Mouse (Mus musculus): ENCODE data around the gene Vmn1r209. TPM values are rescaled to one million over a fixed set of nuclear protein-coding genes. Genes with fewer than 3 reads are reported as not detected.

The Vmn1r209 gene
- polyA plus RNA-seq, 1 experiment from 2014 or later = not detected

Other genes starting within 250 kb of the Vmn1r209 start
- not detected in 2 replicates for gene Vmn1r205, start 216.7 kb downstream of the Vmn1r209 start, polyA plus RNA-seq (2016; fragmentation: Nextera tagmentation; extraction: Ambion mirVana)
- gene Vmn1r206, start 185.4 kb downstream of the Vmn1r209 start, polyA plus RNA-seq (2016; fragmentation: Nextera tagmentation; extraction: Ambion mirVana) = not detected in 2 replicates
- gene Vmn1r207-ps, start 80.1 kb downstream of the Vmn1r209 start, polyA plus RNA-seq (2016; fragmentation: Nextera tagmentation; extraction: Ambion mirVana) = not detected in 2 replicates
- gene Vmn1r208, start 32.3 kb downstream of the Vmn1r209 start, polyA plus RNA-seq (2016; fragmentation: Nextera tagmentation; extraction: Ambion mirVana) = not detected in 2 replicates
- not detected in 2 replicates for gene Vmn1r210, start 21.7 kb upstream of the Vmn1r209 start, polyA plus RNA-seq (2016; fragmentation: Nextera tagmentation; extraction: Ambion mirVana)
- gene Vmn1r211, start 47.9 kb upstream of the Vmn1r209 start, polyA plus RNA-seq (2016; fragmentation: Nextera tagmentation; extraction: Ambion mirVana) = not detected in 2 replicates
- gene Vmn1r212, start 74.5 kb upstream of the Vmn1r209 start, polyA plus RNA-seq (2016; fragmentation: Nextera tagmentation; extraction: Ambion mirVana) = not detected in 2 replicates
- gene Vmn1r213, start 198.0 kb upstream of the Vmn1r209 start, polyA plus RNA-seq (2016; fragmentation: Nextera tagmentation; extraction: Ambion mirVana) = not detected in 2 replicates
- gene Vmn1r214, start 220.7 kb upstream of the Vmn1r209 start, polyA plus RNA-seq (2016; fragmentation: Nextera tagmentation; extraction: Ambion mirVana) = not detected in 2 replicates